Mouse (Mus musculus) brain, embryonic 14.5 days (tissue): ENCODE results near the gene Mrpl38.

Experiments
- CTCF ChIP-seq: fragments of 200-500 bp; IDR thresholded peaks from 2 replicates; pipeline ENCODE4 v1.5.1; 2012; ENCODE audit warnings: inconsistent platforms, mild to moderate bottlenecking, moderate library complexity, borderline replicate concordance; ENCODE audit not compliant: insufficient read depth, insufficient read length; ENCODE audit errors: extremely low read depth
- POLR2A ChIP-seq: fragments of 200-500 bp; IDR thresholded peaks from 2 replicates; pipeline ENCODE4 v1.6.1; 2012; ENCODE audit warnings: mild to moderate bottlenecking, inconsistent platforms, borderline replicate concordance; ENCODE audit not compliant: poor library complexity, insufficient read depth, insufficient read length, severe bottlenecking; ENCODE audit errors: extremely low read depth

DNA sequence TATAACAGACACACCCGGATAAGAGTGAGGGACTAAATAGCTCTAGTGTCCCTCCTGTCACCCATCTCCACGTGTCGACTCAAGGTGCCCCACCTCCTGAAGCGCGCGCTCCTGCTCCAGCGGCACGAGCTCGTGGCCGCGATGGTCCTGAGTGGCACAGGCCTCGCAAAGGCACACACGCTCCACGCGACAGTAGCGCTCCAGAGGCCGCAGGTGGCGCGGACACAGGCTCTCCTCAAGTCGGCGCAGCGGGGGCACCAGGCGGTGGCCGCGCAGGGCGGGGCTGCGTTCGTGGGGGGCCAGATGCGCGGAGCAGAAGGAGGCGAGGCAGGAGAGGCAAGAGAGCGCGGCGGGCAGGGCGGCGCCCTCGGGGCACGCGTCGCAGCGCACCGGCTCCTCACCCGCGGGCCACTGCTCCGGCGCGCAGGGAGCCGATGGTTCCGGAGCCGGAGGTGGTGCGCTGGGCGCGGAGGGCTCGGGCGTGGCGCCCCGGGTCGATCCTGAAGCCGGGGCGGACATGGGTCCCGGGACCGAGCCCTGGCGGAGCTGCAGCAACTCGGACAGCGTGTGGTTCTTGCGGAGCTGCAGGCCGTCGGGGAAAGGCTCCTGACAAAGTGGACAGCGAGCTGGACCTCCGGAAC, 29.1 kb downstream of the Mrpl38 start:
- no peak for TF ChIP-seq POLR2A
- TF ChIP-seq CTCF = no peak
